In the genomic region with DNA sequence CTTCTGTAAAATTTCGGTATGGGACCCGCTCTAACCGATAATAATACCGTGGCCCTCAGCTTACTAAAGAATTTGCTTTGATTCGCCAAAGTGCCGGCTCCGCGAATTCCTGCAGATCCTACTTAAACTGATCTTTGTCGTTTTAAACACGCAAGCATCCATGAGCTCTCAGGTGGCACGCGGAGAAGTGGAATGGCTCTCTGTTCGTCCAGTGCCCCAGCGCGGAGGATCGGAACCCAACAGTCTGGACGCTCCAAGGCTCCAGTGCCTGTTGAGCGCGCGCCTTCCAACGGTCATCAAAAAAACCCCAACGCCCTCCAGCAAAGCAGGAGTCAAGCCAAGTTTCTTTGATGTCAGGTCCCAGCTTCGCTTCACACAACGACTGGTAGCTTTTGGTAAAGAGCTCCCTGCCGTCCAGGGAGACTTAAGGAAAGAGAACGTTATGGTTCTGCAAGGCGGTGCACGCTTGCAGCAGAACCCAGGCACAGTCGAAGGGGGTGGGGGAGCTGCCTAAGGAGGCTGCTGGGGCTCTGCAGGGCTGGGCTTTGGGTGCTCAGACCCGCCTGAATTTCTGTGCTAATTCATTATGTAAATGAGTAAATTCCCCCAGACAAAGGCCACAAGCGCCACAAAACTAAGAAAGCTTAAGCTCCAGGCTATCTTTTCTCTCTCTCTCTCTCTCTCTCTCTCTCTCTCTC, we compare ENCODE assay signal across 9 mouse cellular contexts. TPM values are rescaled to one million over a fixed set of nuclear protein-coding genes. Genes with fewer than 3 reads are reported as not detected.
DNase-seq lines count a peak whose midpoint lies in the region; ATAC-seq and TF ChIP-seq lines count a peak whose summit lies in the region.
"Had no signal": no experiment of that assay in that cellular context is flagged by ENCODE, and none has a peak within 500 bp of the region (broad histone marks: within the 10 kb centered on the region; RNA-seq: fewer than 3 reads in every experiment).

No protein-coding gene starts in this region.

- H3K9me3 ChIP-seq in liver, embryonic 16.5 days (replicated peaks; ENCODE audit: control insufficient read depth, low read length), result no peaks in the 10 kb centered on the region
- H3K9me3 ChIP-seq in stomach, embryonic 16.5 days (replicated peaks; ENCODE audit: control insufficient read depth, low read length), result no peaks in the 10 kb centered on the region

- H3K9ac ChIP-seq in liver, embryonic 16.5 days (ENCODE audit: low read depth, low read length), result no peak overlapping the region
- H3K9ac ChIP-seq in stomach, embryonic 16.5 days (ENCODE audit: low read length), result peak overlapping the region; percentile 44; the same call in 1 of the 2 replicates

- DNase-seq in gastrocnemius, adult 2 months, result no peak
- DNase-seq in gastrocnemius, adult 8-10 months (ENCODE audit: low spot score in 2 of 2), result no peak
- peak; percentile 51 for DNase-seq in ZHBTc4 (ENCODE audit: low read depth, low spot score)
- DNase-seq in left cerebral cortex, postnatal 36 days (ENCODE audit: low spot score in 2 of 2), result no peak

- no peaks in the 10 kb centered on the region for H3K36me3 ChIP-seq in liver, embryonic 16.5 days (ENCODE audit: control insufficient read depth, insufficient read depth)
- H3K36me3 ChIP-seq in stomach, embryonic 16.5 days (ENCODE audit: control insufficient read depth, insufficient read depth, low read length), result no peaks in the 10 kb centered on the region

- peak; percentile 27 to 33; a peak in 2 of 4 replicates for ATAC-seq in hematopoietic stem cell, adult 5-6 weeks (replicated peaks in 1 of 2; ENCODE audit: insufficient read depth in 1 of 2, low FRiP score in 2 of 2, low TSS enrichment in 1 of 2, low read depth in 1 of 2, poor library complexity in 2 of 2, severe bottlenecking in 2 of 2)
- ATAC-seq in liver, embryonic 16.5 days (ENCODE audit: low read depth), result no peak
- ATAC-seq in stomach, embryonic 16.5 days (ENCODE audit: insufficient read depth, low FRiP score), result no peak; the same call in 1 of the 2 replicates
- ATAC-seq in inflammation-experienced regulatory T-cells, adult 6 months, result no peak

- no peak for TF ChIP-seq CTCF in gastrocnemius, adult 2 months (IDR thresholded peaks at IDR 0.05)

- H3K27me3 ChIP-seq in liver, embryonic 16.5 days (ENCODE audit: control insufficient read depth, insufficient read depth, low read depth, low read length), result peaks cover 19% of the 10 kb centered on the region
- peaks cover 23% of the 10 kb centered on the region for H3K27me3 ChIP-seq in stomach, embryonic 16.5 days (ENCODE audit: control insufficient read depth, insufficient read depth, low read length)
- H3K27me3 ChIP-seq: CH12.LX had no signal

- peak overlapping the region; percentile 62 for H3K4me3 ChIP-seq in gastrocnemius, adult 2 months
- peak overlapping the region; percentile 38 for H3K4me3 ChIP-seq in liver, embryonic 16.5 days (ENCODE audit: low read depth, low read length)
- H3K4me3 ChIP-seq in stomach, embryonic 16.5 days (replicated peaks; ENCODE audit: low read length), result peak overlapping the region; percentile 47

- peak overlapping the region; percentile 53 for H3K4me2 ChIP-seq in liver, embryonic 16.5 days (ENCODE audit: low read depth, low read length)
- H3K4me2 ChIP-seq in stomach, embryonic 16.5 days (ENCODE audit: low read depth, low read length), result peak overlapping the region; percentile 85

- 2% methylated on average over 31 of the region's 31 CpGs for WGBS in liver, embryonic 16.5 days (ENCODE audit: insufficient replicate concordance)
- WGBS in stomach, embryonic 16.5 days, result 1% methylated on average over 31 of the region's 31 CpGs

- no peaks in the 10 kb centered on the region for H3K4me1 ChIP-seq in liver, embryonic 16.5 days (ENCODE audit: control insufficient read depth, low read depth, low read length)
- H3K4me1 ChIP-seq in stomach, embryonic 16.5 days (ENCODE audit: control insufficient read depth, insufficient read depth, low read length), result peaks cover 5% of the 10 kb centered on the region; the same call in 1 of the 2 replicates

- no peak overlapping the region for H3K27ac ChIP-seq in gastrocnemius, adult 2 months
- H3K27ac ChIP-seq in liver, embryonic 16.5 days (ENCODE audit: low read length), result no peak overlapping the region
- no peak overlapping the region for H3K27ac ChIP-seq in stomach, embryonic 16.5 days (ENCODE audit: low read length)

- intact Hi-C loops in gastrocnemius, adult 2 months (cut with DNase I), result no loop called here
- intact Hi-C loops in left cerebral cortex, postnatal 36 days (cut with DNase I), result no loop called here

RNA-seq across cellular contexts. Expression of a gene that starts 0.6 kb away (rescaled TPM):
- under 1 TPM in 1 of 2 experiments, not detected in 1; 0.05 TPM for total RNA-seq in gastrocnemius, adult 2 months (2021)
- total RNA-seq in gastrocnemius, adult 8-10 months (2022), result not detected
- not detected in 2 replicates for total RNA-seq in hematopoietic stem cell, adult 5-6 weeks (2017)
- 1.8 and 2.4 TPM in 2 replicates for polyA plus RNA-seq in liver, embryonic 16.5 days (2015; fragmentation: Nextera tagmentation; extraction: Ambion mirVana)
- polyA plus RNA-seq in stomach, embryonic 16.5 days (2015; fragmentation: Nextera tagmentation; extraction: Ambion mirVana), result 3.1 and 3.3 TPM in 2 replicates
- under 1 TPM in 1 of 2 experiments, not detected in 1; 0.16 TPM for total RNA-seq in left cerebral cortex, postnatal 36 days (2021)
- polyA plus RNA-seq in inflammation-experienced regulatory T-cells, adult 6 months (2017; shearing (Covaris generic)), result not detected
- total RNA-seq: CH12.LX had no signal

RNA-seq across cellular contexts. Expression of a gene that starts 28.1 kb away (rescaled TPM):
- under 1 TPM; 0.11 to 0.18 TPM for total RNA-seq in gastrocnemius, adult 2 months (2021)
- total RNA-seq in gastrocnemius, adult 8-10 months (2022), result under 1 TPM in 1 of 4 experiments, not detected in 3; 0.13 TPM
- total RNA-seq in hematopoietic stem cell, adult 5-6 weeks (2017), result 0.63 TPM in 1 of 2 replicates, not detected in the other
- polyA plus RNA-seq in liver, embryonic 16.5 days (2015; fragmentation: Nextera tagmentation; extraction: Ambion mirVana), result 0.56 and 0.84 TPM in 2 replicates
- polyA plus RNA-seq in stomach, embryonic 16.5 days (2015; fragmentation: Nextera tagmentation; extraction: Ambion mirVana), result 3.5 and 5.2 TPM in 2 replicates
- under 1 TPM; 0.35 to 0.43 TPM for total RNA-seq in left cerebral cortex, postnatal 36 days (2021)
- under 1 TPM in 1 of 3 experiments, not detected in 2; 0.28 TPM for polyA plus RNA-seq in inflammation-experienced regulatory T-cells, adult 6 months (2017; shearing (Covaris generic))
- total RNA-seq: CH12.LX had no signal

Comparison
In these comparisons a context has a peak if more than half of its experiments do, and no peak if none do; other contexts are left out.
1. ATAC-seq: peak in hematopoietic stem cell, adult 5-6 weeks (2 of 2); none in liver, embryonic 16.5 days (single experiment), stomach, embryonic 16.5 days (single experiment) and inflammation-experienced regulatory T-cells, adult 6 months (single experiment).
2. Peak in every context shown above with its lines, with median percentiles within 50 percentile points of each other: H3K4me3 ChIP-seq.